Mouse (Mus musculus) CH12.LX (cell line): ENCODE results near the gene Gpr84. TPM values are rescaled to one million over a fixed set of nuclear protein-coding genes. Genes with fewer than 3 reads are reported as not detected.

Experiments
- DNase-seq: peaks from one replicate; pipeline ENCODE4 v3.0.0-alpha.2; 2013; ENCODE audit errors: extremely low read depth
- H3K27ac ChIP-seq: 2 replicates; pipeline ENCODE4 v1.5.1; 2012; ENCODE audit warnings: low read depth, mild to moderate bottlenecking, control low read depth, moderate library complexity; ENCODE audit not compliant: insufficient read depth
- H3K27me3 ChIP-seq: replicated peaks from 2 replicates; pipeline ENCODE3; 2012; ENCODE audit warnings: inconsistent platforms
- H3K36me3 ChIP-seq, 2 experiments: replicated peaks in 1 of 2; 2 replicates each; pipeline versions ENCODE3 to v1.6.1; 2012; ENCODE audit warnings: inconsistent platforms in 1 of 2, low read length in 1 of 2, mild to moderate bottlenecking in 1 of 2, mixed read lengths in 1 of 2, moderate library complexity in 1 of 2; ENCODE audit not compliant: control insufficient read depth in 1 of 2, insufficient read depth in 1 of 2
- H3K4me1 ChIP-seq, 2 experiments: 2 replicates each; pipeline ENCODE4 v1.6.1; 2012; ENCODE audit warnings: inconsistent platforms in 1 of 2, moderate library complexity in 1 of 2; ENCODE audit not compliant: insufficient read depth in 2 of 2, control insufficient read depth in 1 of 2
- H3K4me2 ChIP-seq: 2 replicates; pipeline ENCODE4 v1.6.1; 2012; ENCODE audit warnings: low read depth, mild to moderate bottlenecking, control low read depth; ENCODE audit not compliant: poor library complexity, insufficient read depth, severe bottlenecking
- H3K4me3 ChIP-seq, 3 experiments: fragments of 150-350 bp in 1 of 3; sonication (generic) in 1 of 3; replicated peaks in 1 of 3; 2 replicates each; pipeline versions ENCODE3 to v1.5.1; 2011 to 2012; ENCODE audit warnings: low read depth in 2 of 3, low read length in 2 of 3, mild to moderate bottlenecking in 2 of 3, moderate library complexity in 2 of 3, control low read depth in 1 of 3, improper control_type of control experiment in 1 of 3, inconsistent platforms in 1 of 3, mixed read lengths in 1 of 3; ENCODE audit not compliant: poor library complexity in 1 of 3
- H3K79me2 ChIP-seq: replicated peaks from 2 replicates; pipeline ENCODE4 v1.6.1; 2012; ENCODE audit warnings: mild to moderate bottlenecking, moderate library complexity; ENCODE audit not compliant: control insufficient read depth, poor library complexity, insufficient read depth, severe bottlenecking; ENCODE audit errors: extremely low read depth
- H3K9ac ChIP-seq: 2 replicates; pipeline ENCODE4 v1.6.1; 2012; ENCODE audit warnings: low read depth, mild to moderate bottlenecking, control low read depth, moderate library complexity; ENCODE audit not compliant: insufficient read depth
- H3K9me3 ChIP-seq: replicated peaks from 2 replicates; pipeline ENCODE3; 2012; ENCODE audit warnings: low read length, inconsistent platforms, mixed read lengths
- CHD1 ChIP-seq: IDR thresholded peaks from 2 replicates; pipeline ENCODE4 v1.6.1; 2012; ENCODE audit warnings: low read depth, low read length, improper control_type of control experiment, inconsistent platforms
- E2F4 ChIP-seq: IDR thresholded peaks from 2 replicates; pipeline ENCODE4 v1.6.1; 2011; ENCODE audit warnings: low read depth, low read length, improper control_type of control experiment; ENCODE audit not compliant: insufficient replicate concordance
- EP300 ChIP-seq: IDR thresholded peaks from 2 replicates; pipeline ENCODE4 v1.6.1; 2011; ENCODE audit warnings: low read length, improper control_type of control experiment
- GABPA ChIP-seq: IDR thresholded peaks from 2 replicates; pipeline ENCODE4 v1.6.1; 2012; ENCODE audit warnings: low read depth, low read length, improper control_type of control experiment, inconsistent platforms; ENCODE audit not compliant: insufficient replicate concordance
- IRF4 ChIP-seq: IDR thresholded peaks from 2 replicates; pipeline ENCODE4 v1.6.1; 2014; ENCODE audit warnings: low read depth, mild to moderate bottlenecking, inconsistent platforms, low read length, improper control_type of control experiment
- JUN ChIP-seq: IDR thresholded peaks from 2 replicates; pipeline ENCODE4 v1.6.1; 2011; ENCODE audit warnings: low read depth, mild to moderate bottlenecking, low read length, improper control_type of control experiment, moderate library complexity; ENCODE audit not compliant: insufficient read depth
- JUND ChIP-seq: conservative IDR thresholded peaks from 2 replicates; pipeline ENCODE4 v1.6.1; 2011; ENCODE audit warnings: low read depth, low read length, improper control_type of control experiment
- KAT2A ChIP-seq: IDR thresholded peaks from 2 replicates; pipeline ENCODE4 v1.6.1; 2012; ENCODE audit warnings: low read length, improper control_type of control experiment, inconsistent platforms; ENCODE audit not compliant: insufficient replicate concordance
- MAZ ChIP-seq: IDR thresholded peaks from 2 replicates; pipeline ENCODE4 v1.6.1; 2012; ENCODE audit warnings: low read depth, mild to moderate bottlenecking, inconsistent platforms, low read length, improper control_type of control experiment, moderate library complexity
- MXI1 ChIP-seq: IDR thresholded peaks from 2 replicates; pipeline ENCODE4 v1.6.1; 2011; ENCODE audit warnings: mild to moderate bottlenecking, low read depth, low read length, improper control_type of control experiment
- MYC ChIP-seq: IDR thresholded peaks from 2 replicates; pipeline ENCODE4 v1.6.1; 2011; ENCODE audit warnings: low read depth, mild to moderate bottlenecking, improper control_type of control experiment, low read length
- NRF1 ChIP-seq: IDR thresholded peaks from 2 replicates; pipeline ENCODE4 v1.6.1; 2014; ENCODE audit warnings: low read depth, mild to moderate bottlenecking, inconsistent platforms, low read length, improper control_type of control experiment, moderate library complexity
- PAX5 ChIP-seq: IDR thresholded peaks from 2 replicates; pipeline ENCODE4 v1.6.1; 2012; ENCODE audit warnings: low read length, inconsistent platforms, mixed read lengths
- RCOR1 ChIP-seq: conservative IDR thresholded peaks from 2 replicates; pipeline ENCODE4 v1.6.1; 2012; ENCODE audit warnings: low read depth, mild to moderate bottlenecking, inconsistent platforms, low read length, improper control_type of control experiment
- SIN3A ChIP-seq: IDR thresholded peaks from 2 replicates; pipeline ENCODE4 v1.6.1; 2012; ENCODE audit warnings: low read length, improper control_type of control experiment, inconsistent platforms
- TCF12 ChIP-seq: IDR thresholded peaks from 2 replicates; pipeline ENCODE4 v1.6.1; 2014; ENCODE audit warnings: low read depth, mild to moderate bottlenecking, inconsistent platforms, low read length, improper control_type of control experiment
- UBTF ChIP-seq: IDR thresholded peaks from 2 replicates; pipeline ENCODE4 v1.6.1; 2012; ENCODE audit warnings: low read depth, mild to moderate bottlenecking, inconsistent platforms, low read length, improper control_type of control experiment, moderate library complexity
- USF1 ChIP-seq: IDR thresholded peaks from 2 replicates; pipeline ENCODE4 v1.6.1; 2014; ENCODE audit warnings: low read depth, mild to moderate bottlenecking, inconsistent platforms, low read length, improper control_type of control experiment
- ZC3H11A ChIP-seq: IDR thresholded peaks from 2 replicates; pipeline ENCODE4 v1.6.1; 2012; ENCODE audit warnings: low read depth, mild to moderate bottlenecking, inconsistent platforms, low read length, improper control_type of control experiment
- ZKSCAN1 ChIP-seq: IDR thresholded peaks from 2 replicates; pipeline ENCODE4 v1.6.1; 2012; ENCODE audit warnings: low read depth, inconsistent platforms, low read length, improper control_type of control experiment, borderline replicate concordance
- dilution Hi-C: fragments of 300-500 bp; cut with MboI; formaldehyde crosslinking; loops from 2 replicates; pipeline ENCODE4 v1.14.3; 2020; ENCODE audit warnings: low sequenced_read_pairs; ENCODE audit not compliant: extremely low pct_unique_long_range_greater_than_20kb, extremely low pct_ligation_motif_present
- in situ Hi-C: fragments of 300-500 bp; cut with MboI; formaldehyde crosslinking; loops from 3 replicates; pipeline ENCODE4 v1.14.3; 2019; ENCODE audit warnings: low sequenced_read_pairs, low pct_ligation_motif_present, low pct_unique_long_range_greater_than_20kb, mixed read lengths
- polyA plus RNA-seq: library from polyadenylated mRNA; unstranded; fragments of >175 nt; gene quantifications from 2 replicates; pipeline ENCODE4 v1.2.1, GENCODE M21; 2012; ENCODE audit warnings: low read depth; ENCODE audit not compliant: insufficient read length
- total RNA-seq, 2 experiments: library from RNA; depleted of rRNA; stranded (reverse); fragments of 300-350 nt in 1 of 2; fragments of >200 nt in 1 of 2; gene quantifications; 2 replicates each; pipeline ENCODE4 v1.2.3; 2012 to 2014

Gene Gpr84
- total and polyA plus RNA-seq, 3 experiments, result 0.42 to 1.4 (median 0.66) TPM

DNA sequence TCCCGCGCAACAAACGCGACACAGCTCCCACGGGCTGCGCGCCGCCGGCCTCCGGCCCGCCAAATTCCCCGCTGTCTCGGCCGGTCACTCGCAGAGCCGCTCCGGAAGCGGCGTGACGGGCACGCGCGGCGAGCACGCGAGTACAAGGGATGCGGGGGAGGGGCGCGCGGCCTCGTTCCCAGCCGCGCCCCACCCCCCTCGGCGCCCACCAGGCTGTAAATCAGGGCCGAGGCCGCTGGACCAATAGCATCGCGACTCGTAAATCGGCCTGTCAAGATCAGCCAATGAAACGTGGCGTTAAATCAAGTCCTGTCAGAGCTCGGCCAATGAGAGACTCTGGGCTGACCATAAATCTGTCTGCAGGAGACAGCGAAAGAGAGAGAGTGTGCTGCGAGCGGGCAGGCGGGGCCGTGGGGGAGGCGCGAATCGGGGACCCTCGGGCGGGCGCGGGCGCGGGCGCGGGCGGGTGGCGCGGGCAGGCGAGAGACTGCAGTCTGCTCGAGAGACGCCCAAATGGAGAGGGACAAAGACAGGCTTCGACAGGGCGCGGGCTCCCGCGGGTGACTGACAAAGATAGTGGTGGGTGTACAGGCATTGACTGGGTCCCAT lies 5.2 kb downstream of the Gpr84 start (continued):
- no peak for TF ChIP-seq USF1
- TF ChIP-seq JUND, result no peak
- TF ChIP-seq PAX5, result no peak
- TF ChIP-seq EP300, result no peak
- TF ChIP-seq MXI1, result peak; percentile 91
- 0 out of 2 replicates have a peak, but pooled peaks have one; percentile 51 for TF ChIP-seq KAT2A
- 0 out of 2 replicates have a peak, but pooled peaks have one; percentile 24 for TF ChIP-seq UBTF
- peak; percentile 55 for TF ChIP-seq NRF1
- peak; percentile 87 for TF ChIP-seq MAZ
- peak; percentile 60 for TF ChIP-seq TCF12
- TF ChIP-seq IRF4, result peak; percentile 52
- TF ChIP-seq GABPA, result no peak
- peak; percentile 85; the same call in 1 of the 2 replicates for TF ChIP-seq E2F4
- TF ChIP-seq MYC, result peak; percentile 49

DNA sequence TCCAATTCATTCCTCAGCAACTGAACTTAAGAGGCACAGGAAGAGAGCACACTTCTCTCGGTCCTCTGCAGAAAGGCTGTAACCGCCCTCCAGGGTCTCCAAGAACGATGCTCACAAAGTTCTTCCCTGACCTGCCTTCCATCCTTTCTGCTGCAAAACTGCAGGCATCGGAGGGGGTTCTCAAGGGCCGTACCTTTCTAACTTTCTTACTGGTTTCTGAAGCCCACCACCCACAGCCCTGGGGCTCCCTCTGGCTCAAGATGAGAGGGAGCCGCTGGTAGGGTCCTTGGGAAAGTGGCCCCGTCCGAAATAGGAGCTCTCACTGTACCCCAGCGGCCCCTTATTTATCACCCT lies 5.8 kb downstream of the Gpr84 start:
- H3K36me3 ChIP-seq, result peaks cover under 1 to 9% of the 10 kb centered on the region in 2 experiments
- DNase-seq, result no peak
- H3K27ac ChIP-seq, result no peak overlapping the region
- peaks cover 5% of the 10 kb centered on the region for H3K27me3 ChIP-seq
- H3K4me2 ChIP-seq, result peak overlapping the region; percentile 64
- no peaks in the 10 kb centered on the region for H3K79me2 ChIP-seq
- no peak for TF ChIP-seq IRF4
- no peak for TF ChIP-seq ZKSCAN1
- no peak; the same call in 1 of the 2 replicates for TF ChIP-seq SIN3A
- no peak for TF ChIP-seq JUN
- TF ChIP-seq ZC3H11A, result no peak
- no peak for TF ChIP-seq PAX5
- 0 out of 2 replicates have a peak, but pooled peaks have one; percentile 15 for TF ChIP-seq CHD1
- 0 out of 2 replicates have a peak, but pooled peaks have one; percentile 9 for TF ChIP-seq RCOR1
- TF ChIP-seq UBTF, result no peak
- no peaks in the 10 kb centered on the region for H3K9me3 ChIP-seq
- H3K4me3 ChIP-seq, result peak overlapping the region; percentile 53 to 57 (median 57)
- dilution Hi-C loops (no loop called here), in situ Hi-C loops (no loop called here)
- peaks cover 9 to 87% of the 10 kb centered on the region in 2 experiments; a peak in 3 of 4 replicates for H3K4me1 ChIP-seq
- peak overlapping the region; percentile 89 for H3K9ac ChIP-seq
